Mouse (Mus musculus): ENCODE results near the gene Map2k2. TPM values are rescaled to one million over a fixed set of nuclear protein-coding genes. Genes with fewer than 3 reads are reported as not detected.

Map2k2 gene
- polyA plus RNA-seq, 1 experiment: 192 TPM

DNA sequence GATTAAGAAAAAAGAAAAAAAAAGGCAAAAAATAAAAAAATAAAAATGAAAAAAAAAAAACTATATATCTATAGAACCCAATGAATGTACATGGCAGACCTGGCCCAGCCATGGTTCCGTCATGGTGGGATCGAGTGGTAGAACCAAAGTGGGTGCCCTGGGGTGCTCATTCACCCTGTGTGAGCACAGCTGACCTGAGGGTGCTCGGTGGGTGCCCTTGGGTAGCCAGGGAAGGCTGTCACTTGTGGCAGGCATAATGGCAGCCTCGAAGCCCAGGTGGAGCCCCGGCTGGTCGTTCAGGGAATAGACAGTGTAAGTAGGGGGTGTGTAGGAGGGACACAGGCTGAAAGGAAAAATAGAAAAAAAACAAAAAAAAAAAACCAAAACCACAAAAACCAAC is 45.5 kb downstream of the Map2k2 start:
- no peak overlapping the region for H3K27ac ChIP-seq (ENCODE audit: insufficient read depth, low read length)
- no peaks in the 10 kb centered on the region for H3K4me1 ChIP-seq (ENCODE audit: control insufficient read depth, insufficient read depth, low read length)
- TF ChIP-seq CTCF (IDR thresholded peaks at IDR 0.05; ENCODE audit: extremely low read depth, insufficient read depth, low read length): no peak
- TF ChIP-seq POLR2A (IDR thresholded peaks at IDR 0.05; ENCODE audit: extremely low read depth, insufficient read depth, low read length): no peak
- no peak overlapping the region for H3K4me3 ChIP-seq (ENCODE audit: insufficient read depth, low read length)

DNA sequence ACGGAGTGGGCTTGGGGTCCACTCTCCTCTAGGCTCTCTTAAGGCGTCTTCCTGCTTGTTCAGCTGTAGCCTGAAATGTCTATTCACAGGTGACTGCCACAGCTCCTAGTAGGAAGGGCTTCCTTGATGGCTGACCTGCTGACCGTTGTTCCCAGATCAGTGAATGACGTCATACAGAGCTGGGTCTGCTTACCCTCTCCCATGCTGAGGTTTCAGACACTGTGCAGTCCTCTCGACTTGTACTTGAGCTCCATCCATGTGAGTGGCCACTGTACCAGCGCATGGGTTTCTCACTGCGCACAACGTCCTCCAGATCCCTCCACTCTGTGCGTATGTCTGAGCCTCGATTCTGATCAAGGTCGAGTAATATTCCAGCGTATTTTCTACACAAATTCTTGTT is 46.9 kb downstream of the Map2k2 start:
- Histone ChIP-seq H3K4me1 (ENCODE audit: control insufficient read depth, insufficient read depth, low read length) (no peaks in the 10 kb centered on the region), H3K27ac (ENCODE audit: insufficient read depth, low read length) (no peak overlapping the region), H3K4me3 (ENCODE audit: insufficient read depth, low read length) (no peak overlapping the region)
- TF ChIP-seq POLR2A (IDR thresholded peaks at IDR 0.05; ENCODE audit: extremely low read depth, insufficient read depth, low read length) (0 out of 2 replicates have a peak, but pooled peaks have one; percentile 6), CTCF (IDR thresholded peaks at IDR 0.05; ENCODE audit: extremely low read depth, insufficient read depth, low read length) (no peak)

DNA sequence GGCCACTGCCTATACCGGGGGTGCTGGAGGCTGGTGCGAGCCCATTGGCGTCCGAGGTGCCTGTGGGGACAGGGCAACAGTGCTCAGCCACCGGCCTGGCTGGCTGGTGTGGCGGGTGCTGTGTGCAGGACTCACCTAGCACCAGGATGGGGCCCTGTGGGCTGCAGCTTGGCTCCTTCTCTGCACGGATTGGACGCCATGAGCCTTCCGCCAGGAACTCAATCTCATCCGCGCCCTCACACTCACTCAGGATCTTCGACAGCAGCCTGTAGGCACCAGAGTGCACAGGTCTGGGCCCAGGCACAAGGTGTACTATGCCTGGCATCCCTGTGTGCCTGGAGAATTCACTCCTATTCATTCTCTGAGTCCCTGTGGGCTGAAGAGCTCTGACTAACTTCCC is 48.6 kb downstream of the Map2k2 start:
- TF ChIP-seq CTCF (IDR thresholded peaks at IDR 0.05; ENCODE audit: extremely low read depth, insufficient read depth, low read length) (no peak), POLR2A (IDR thresholded peaks at IDR 0.05; ENCODE audit: extremely low read depth, insufficient read depth, low read length) (no peak)
- Histone ChIP-seq H3K27ac (ENCODE audit: insufficient read depth, low read length) (peak overlapping the region; percentile 75; the same call in 1 of the 2 replicates), H3K4me3 (ENCODE audit: insufficient read depth, low read length) (no peak overlapping the region), H3K4me1 (ENCODE audit: control insufficient read depth, insufficient read depth, low read length) (no peaks in the 10 kb centered on the region)

DNA sequence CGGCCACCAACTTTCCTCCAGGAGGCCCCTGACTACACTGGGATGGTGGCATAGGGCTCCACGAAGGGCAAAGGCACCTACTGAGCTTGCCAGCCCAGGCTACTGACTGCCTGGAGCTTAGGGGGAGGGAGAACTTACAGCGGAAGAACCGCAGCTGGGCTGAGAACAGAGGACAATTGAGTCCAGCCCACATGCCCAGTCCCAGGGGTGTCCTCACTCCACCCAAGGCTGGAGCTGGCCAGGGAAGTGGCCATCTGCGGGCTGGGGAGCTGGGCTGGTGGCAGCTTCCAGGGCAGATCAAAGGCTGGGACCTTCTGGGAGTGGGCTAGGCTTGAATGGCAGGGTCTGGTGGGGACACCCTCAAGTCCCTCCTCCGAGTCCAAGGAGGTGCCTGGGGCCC is 49.0 kb downstream of the Map2k2 start:
- H3K27ac ChIP-seq (ENCODE audit: insufficient read depth, low read length): peak overlapping the region; percentile 75
- TF ChIP-seq POLR2A (IDR thresholded peaks at IDR 0.05; ENCODE audit: extremely low read depth, insufficient read depth, low read length): no peak
- no peak for TF ChIP-seq CTCF (IDR thresholded peaks at IDR 0.05; ENCODE audit: extremely low read depth, insufficient read depth, low read length)
- H3K4me1 ChIP-seq (ENCODE audit: control insufficient read depth, insufficient read depth, low read length): no peaks in the 10 kb centered on the region
- no peak overlapping the region for H3K4me3 ChIP-seq (ENCODE audit: insufficient read depth, low read length)

DNA sequence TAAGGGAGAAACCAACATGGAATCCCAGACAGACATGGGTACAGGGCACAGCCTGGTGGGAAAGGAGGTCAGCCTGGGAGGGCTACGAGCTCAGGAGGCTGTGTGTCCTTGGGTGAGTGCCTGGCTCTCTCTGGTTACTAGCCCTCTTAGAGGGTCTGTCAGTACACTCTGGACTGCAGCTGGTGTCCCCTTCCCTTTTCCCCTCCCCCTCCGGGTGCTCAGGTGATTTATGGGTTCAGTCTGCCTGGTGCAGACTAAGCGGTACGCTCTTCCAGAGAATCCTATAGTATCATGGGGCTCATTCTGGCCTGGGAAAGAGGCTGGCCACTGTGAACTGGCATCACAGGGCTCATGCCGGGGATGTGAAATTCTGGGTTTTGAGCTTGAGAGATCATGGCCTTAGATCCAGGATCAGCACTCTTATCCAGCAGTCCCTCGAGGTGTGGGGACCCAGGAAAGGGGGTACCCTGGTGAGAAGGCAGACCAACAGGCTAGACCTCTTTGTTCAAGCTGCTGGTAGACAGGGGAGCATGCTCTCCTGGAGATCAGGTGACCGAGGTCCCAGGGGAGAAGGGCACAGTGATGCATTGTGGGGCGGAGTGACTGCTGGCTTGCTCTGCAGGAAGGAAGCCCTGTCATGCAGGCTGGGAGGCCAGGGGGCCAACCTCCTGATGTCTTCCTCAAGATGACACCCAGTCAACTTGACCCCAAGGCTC is 56.0 kb downstream of the Map2k2 start:
- TF ChIP-seq CTCF (IDR thresholded peaks at IDR 0.05; ENCODE audit: extremely low read depth, insufficient read depth, low read length) (no peak), POLR2A (IDR thresholded peaks at IDR 0.05; ENCODE audit: extremely low read depth, insufficient read depth, low read length) (no peak)

DNA sequence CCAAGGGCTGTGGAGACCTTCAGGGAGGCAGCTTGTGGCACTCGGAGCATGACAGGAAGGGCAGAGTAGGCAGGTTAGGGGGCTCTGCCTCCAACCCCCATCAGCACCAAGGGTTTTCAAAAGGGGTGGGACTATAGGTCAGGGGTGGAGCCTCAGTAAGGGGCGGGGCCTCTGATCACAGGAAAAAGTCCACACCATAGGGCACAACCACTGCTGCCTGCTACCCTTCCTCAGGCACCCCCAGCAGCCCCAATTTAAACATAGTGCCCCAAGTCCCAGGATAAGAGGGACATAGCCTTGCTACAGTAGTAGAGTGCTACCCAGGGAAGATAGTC is 56.6 kb downstream of the Map2k2 start:
- H3K4me1 ChIP-seq (ENCODE audit: control insufficient read depth, insufficient read depth, low read length): peaks cover 3% of the 10 kb centered on the region; the same call in 1 of the 2 replicates

More for the DNA sequence above, 56.0 kb downstream of the Map2k2 start:
- Histone ChIP-seq H3K4me3 (ENCODE audit: insufficient read depth, low read length) (no peak overlapping the region), H3K27ac (ENCODE audit: insufficient read depth, low read length) (no peak overlapping the region), H3K4me1 (ENCODE audit: control insufficient read depth, insufficient read depth, low read length) (peaks cover 2% of the 10 kb centered on the region; the same call in 1 of the 2 replicates)

DNA sequence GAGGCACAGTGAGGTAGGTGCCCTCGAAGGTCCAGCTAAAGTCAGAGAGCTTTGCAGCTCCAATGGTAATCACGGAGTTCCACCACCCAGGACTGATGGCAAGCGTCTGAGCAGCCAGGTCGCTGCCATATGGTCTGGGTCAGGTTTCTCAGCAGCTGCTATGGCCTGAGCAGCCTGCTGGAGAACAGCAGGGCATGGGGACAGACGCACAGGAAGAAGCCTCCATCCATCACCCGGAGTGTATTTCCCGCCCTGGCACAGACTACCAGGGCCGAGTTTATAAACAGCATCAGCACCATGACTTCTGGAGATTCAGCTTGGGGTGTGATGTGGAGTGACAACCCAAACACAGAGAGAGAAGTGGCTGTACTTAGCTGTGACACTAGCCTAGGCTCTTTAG is 59.4 kb downstream of the Map2k2 start:
- TF ChIP-seq CTCF (IDR thresholded peaks at IDR 0.05; ENCODE audit: extremely low read depth, insufficient read depth, low read length) (no peak), POLR2A (IDR thresholded peaks at IDR 0.05; ENCODE audit: extremely low read depth, insufficient read depth, low read length) (no peak)
- H3K4me3 ChIP-seq (ENCODE audit: insufficient read depth, low read length): no peak overlapping the region
- no peak overlapping the region for H3K27ac ChIP-seq (ENCODE audit: insufficient read depth, low read length)
- peaks cover 3% of the 10 kb centered on the region; the same call in 1 of the 2 replicates for H3K4me1 ChIP-seq (ENCODE audit: control insufficient read depth, insufficient read depth, low read length)

More for the DNA sequence above, 56.6 kb downstream of the Map2k2 start:
- Histone ChIP-seq H3K27ac (ENCODE audit: insufficient read depth, low read length) (no peak overlapping the region), H3K4me3 (ENCODE audit: insufficient read depth, low read length) (no peak overlapping the region)
- TF ChIP-seq POLR2A (IDR thresholded peaks at IDR 0.05; ENCODE audit: extremely low read depth, insufficient read depth, low read length): no peak
- TF ChIP-seq CTCF (IDR thresholded peaks at IDR 0.05; ENCODE audit: extremely low read depth, insufficient read depth, low read length): no peak

DNA sequence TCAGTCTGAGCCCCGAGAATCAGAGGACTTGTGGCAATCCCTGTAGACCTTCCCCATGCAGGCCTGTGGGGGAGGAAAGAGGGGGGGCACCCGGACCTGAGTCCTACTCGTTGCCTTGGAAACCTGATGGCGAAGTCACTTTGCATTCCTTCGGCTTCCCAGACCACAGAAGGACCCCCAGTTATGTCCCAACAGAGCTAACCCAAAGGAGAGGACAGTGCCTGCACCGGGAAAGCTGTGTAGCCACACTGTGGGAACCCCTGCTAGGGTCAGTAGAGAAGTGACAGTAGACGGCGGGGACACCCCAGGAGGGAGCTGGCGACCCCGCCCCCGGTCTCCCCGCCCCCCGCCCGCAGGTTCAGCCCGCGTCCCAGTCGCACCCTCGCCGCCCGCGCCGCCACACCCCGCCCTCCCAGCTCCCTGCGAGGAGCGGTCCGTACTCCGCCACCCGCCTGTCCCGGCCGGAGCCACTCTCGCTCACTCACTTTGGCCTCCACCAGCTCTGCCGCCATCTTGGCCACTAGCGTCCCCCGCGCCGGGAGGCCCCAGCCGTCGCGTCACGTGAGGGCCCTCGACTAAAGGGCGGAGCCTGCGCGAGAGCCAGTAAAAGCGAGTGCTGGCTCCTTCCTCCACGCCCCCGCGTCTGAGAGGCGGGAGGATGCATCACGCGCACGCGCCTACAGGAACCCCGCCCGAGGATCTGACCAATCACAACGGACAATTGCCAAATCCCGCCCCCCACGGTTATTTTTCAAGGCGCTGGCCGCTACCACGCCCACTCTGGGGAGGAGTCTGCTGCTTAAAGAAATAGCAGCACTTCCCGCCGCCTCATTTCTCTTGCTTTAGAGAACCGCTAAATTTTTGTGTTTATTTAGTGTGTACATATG is 61.7 kb downstream of the Map2k2 start, which contains the start of gene Pias4:
Gene Pias4, minus strand, starts transcription at position 724 of the 887 bp plus-strand sequence.
- TF ChIP-seq CTCF (IDR thresholded peaks at IDR 0.05; ENCODE audit: extremely low read depth, insufficient read depth, low read length) (no peak), POLR2A (IDR thresholded peaks at IDR 0.05; ENCODE audit: extremely low read depth, insufficient read depth, low read length) (peak; percentile 75; the same call in 1 of the 2 replicates)
- Histone ChIP-seq H3K4me1 (ENCODE audit: control insufficient read depth, insufficient read depth, low read length) (peaks cover 3% of the 10 kb centered on the region; the same call in 1 of the 2 replicates), H3K4me3 (ENCODE audit: insufficient read depth, low read length) (peak within 1 kb of the TSS; percentile 74), H3K27ac (ENCODE audit: insufficient read depth, low read length) (peak within 1 kb of the TSS; percentile 9; the same call in 1 of the 2 replicates)

DNA sequence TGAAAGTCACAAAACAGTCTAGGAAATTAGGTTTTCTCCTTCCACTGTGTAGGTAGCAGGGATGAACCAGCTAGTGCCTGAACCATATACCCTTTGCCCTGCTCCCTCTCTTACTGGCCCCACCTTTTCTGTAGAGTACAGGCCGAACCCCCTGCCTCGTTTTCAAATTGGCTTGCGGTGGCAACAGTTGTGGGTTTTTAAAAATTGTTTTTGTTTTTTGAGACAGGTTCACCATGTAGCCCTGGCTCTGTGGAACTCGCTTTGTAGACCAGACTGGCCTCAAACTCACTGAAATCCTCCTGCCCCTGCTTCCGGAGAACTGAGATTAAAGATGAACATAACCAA is 62.3 kb downstream of the Map2k2 start:
- H3K4me3 ChIP-seq (ENCODE audit: insufficient read depth, low read length): peak overlapping the region; percentile 13; the same call in 1 of the 2 replicates

More for the DNA sequence above, 62.3 kb downstream of the Map2k2 start:
- peaks cover 5% of the 10 kb centered on the region for H3K4me1 ChIP-seq (ENCODE audit: control insufficient read depth, insufficient read depth, low read length)
- TF ChIP-seq CTCF (IDR thresholded peaks at IDR 0.05; ENCODE audit: extremely low read depth, insufficient read depth, low read length) (no peak), POLR2A (IDR thresholded peaks at IDR 0.05; ENCODE audit: extremely low read depth, insufficient read depth, low read length) (no peak)
- H3K27ac ChIP-seq (ENCODE audit: insufficient read depth, low read length): peak overlapping the region; percentile 9; the same call in 1 of the 2 replicates
